Mouse (Mus musculus) embryonic fibroblast, embryonic 13.5 days (primary cell): Measurements from ENCODE around the gene Gm20403.

Experiments
- CTCF ChIP-seq: IDR thresholded peaks from 2 replicates; pipeline ENCODE4 v1.5.1; 2011; ENCODE audit warnings: mild to moderate bottlenecking, control low read depth, low read length, moderate library complexity, borderline replicate concordance; ENCODE audit not compliant: insufficient read depth
- POLR2A ChIP-seq: IDR thresholded peaks from 2 replicates; pipeline ENCODE4 v1.6.1; 2011; ENCODE audit warnings: low read depth, mild to moderate bottlenecking, control low read depth, low read length, moderate library complexity

- no peak for TF ChIP-seq POLR2A
- TF ChIP-seq CTCF = no peak
Measured at GRCm38 (mm10) chr12:54994418-54994817, 8.1 kb upstream of the Gm20403 start.
